Mouse (Mus musculus) lung, embryonic 16.5 days (tissue): ENCODE results near the gene Olfr95. TPM values are rescaled to one million over a fixed set of nuclear protein-coding genes. Genes with fewer than 3 reads are reported as not detected.

Experiments
- ATAC-seq: fragments of 200-750 bp; cut with Nextera tagmentation; 2 replicates; pipeline ENCODE4 v1.8.0; 2017; ENCODE audit warnings: low read depth, mild to moderate bottlenecking, moderate library complexity
- H3K27ac ChIP-seq: fragments of 300-500 bp; sonication (generic); 2 replicates; pipeline ENCODE4 v1.5.1; 2014; ENCODE audit warnings: mild to moderate bottlenecking, control low read depth, low read length
- H3K27me3 ChIP-seq: fragments of 300-500 bp; sonication (generic); 2 replicates; pipeline ENCODE4 v1.6.1; 2014; ENCODE audit warnings: low read depth, low read length, mixed read lengths; ENCODE audit not compliant: control insufficient read depth, insufficient read depth
- H3K36me3 ChIP-seq: fragments of 300-500 bp; sonication (generic); 2 replicates; pipeline ENCODE4 v1.6.1; 2014; ENCODE audit warnings: low read length; ENCODE audit not compliant: control insufficient read depth, insufficient read depth
- H3K4me1 ChIP-seq: fragments of 300-500 bp; sonication (generic); replicated peaks from 2 replicates; pipeline ENCODE4 v1.6.1; 2014; ENCODE audit warnings: low read length, mixed read lengths; ENCODE audit not compliant: control insufficient read depth, insufficient read depth
- H3K4me2 ChIP-seq: fragments of 300-500 bp; sonication (generic); 2 replicates; pipeline ENCODE4 v1.6.1; 2014; ENCODE audit warnings: low read depth, low read length, control low read depth
- H3K4me3 ChIP-seq: fragments of 300-500 bp; sonication (generic); 2 replicates; pipeline ENCODE4 v1.5.1; 2014; ENCODE audit warnings: mild to moderate bottlenecking, low read length, control low read depth
- H3K9ac ChIP-seq: fragments of 300-500 bp; sonication (generic); 2 replicates; pipeline ENCODE4 v1.6.1; 2014; ENCODE audit warnings: low read length, control low read depth
- H3K9me3 ChIP-seq: fragments of 300-500 bp; sonication (generic); 2 replicates; pipeline ENCODE4 v1.6.1; 2016; ENCODE audit warnings: low read length; ENCODE audit not compliant: control insufficient read depth
- WGBS: fragments of 180-500 bp; shearing (Covaris S2); extraction: QIAGEN DNeasy Blood & Tissue Kit; methylation state at CpG from one replicate; pipeline ENCODE4 v1.1.7; 2014; 5-methylcytosine and 5-hydroxymethylcytosine counted together
- polyA plus RNA-seq: library from polyadenylated mRNA; unstranded; fragments of >200 nt; fragmentation: Nextera tagmentation; extraction: Ambion mirVana; gene quantifications from 2 replicates; pipeline ENCODE4 v1.2.1, GENCODE M21; 2015

Gene Olfr95
- polyA plus RNA-seq, 1 experiment from 2014 or later = not detected

- no peak overlapping the region for H3K27ac ChIP-seq
- ATAC-seq = no peak
- H3K4me2 ChIP-seq = no peak overlapping the region
- H3K9ac ChIP-seq = no peak overlapping the region
- no peak overlapping the region for H3K4me3 ChIP-seq
- no peaks in the 10 kb centered on the region for H3K36me3 ChIP-seq
- H3K9me3 ChIP-seq = no peaks in the 10 kb centered on the region
- WGBS = 25% methylated on average over 2 of the region's 2 CpGs
- peaks cover 4% of the 10 kb centered on the region; the same call in 1 of the 2 replicates for H3K27me3 ChIP-seq
- H3K4me1 ChIP-seq = no peaks in the 10 kb centered on the region
Observed at GRCm38 (mm10) chr17:37190711-37191110, 22.2 kb downstream of the Olfr95 start.

GRCm38 (mm10) chr17:37185474-37185873 lies 27.4 kb downstream of the Olfr95 start:
- WGBS = 25% methylated on average over 6 of the region's 6 CpGs
- H3K4me2 ChIP-seq = no peak overlapping the region
- no peak overlapping the region for H3K4me3 ChIP-seq
- H3K27ac ChIP-seq = no peak overlapping the region
- no peaks in the 10 kb centered on the region for H3K27me3 ChIP-seq
- no peak overlapping the region for H3K9ac ChIP-seq
- no peaks in the 10 kb centered on the region for H3K36me3 ChIP-seq
- no peaks in the 10 kb centered on the region for H3K9me3 ChIP-seq
- H3K4me1 ChIP-seq = no peaks in the 10 kb centered on the region
- no peak for ATAC-seq

DNA sequence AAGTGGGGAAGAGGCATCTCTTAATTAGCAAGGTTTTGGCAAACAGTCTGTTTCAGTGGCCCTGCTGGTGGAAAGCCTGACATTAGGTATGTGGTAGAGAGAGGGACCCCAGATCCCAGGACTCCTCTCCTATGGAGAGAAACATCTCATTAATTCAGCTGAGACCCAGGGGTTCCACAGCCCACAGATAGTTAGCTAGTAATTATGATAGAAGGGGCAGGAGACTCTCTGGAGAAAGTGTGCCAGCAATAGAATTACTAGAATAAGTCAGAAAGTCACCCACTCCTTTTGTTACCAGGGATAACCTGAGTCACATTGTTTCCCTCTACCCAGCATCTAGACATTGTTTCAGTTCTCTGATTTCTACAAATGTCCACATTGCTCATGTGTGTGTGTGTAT lies 51.5 kb downstream of the Olfr95 start, which contains the start of gene Olfr93:
Gene Olfr93, minus strand, starts transcription at position 101 of the 400 bp plus-strand sequence.
- H3K4me3 ChIP-seq = no peak within 1 kb of the TSS
- no peak for ATAC-seq
- H3K27me3 ChIP-seq = no peaks in the 10 kb centered on the region
- H3K27ac ChIP-seq = no peak within 1 kb of the TSS
- no peak within 1 kb of the TSS for H3K9ac ChIP-seq
- no peak within 1 kb of the TSS for H3K4me2 ChIP-seq
- H3K36me3 ChIP-seq = no peaks in the 10 kb centered on the region
- no peaks in the 10 kb centered on the region for H3K9me3 ChIP-seq
- H3K4me1 ChIP-seq = no peaks in the 10 kb centered on the region

Other genes starting within 250 kb of the Olfr95 start
- not detected in 2 replicates for gene 2410137M14Rik, start 231.9 kb downstream of the Olfr95 start, polyA plus RNA-seq
- gene H2-M5, start 223.6 kb downstream of the Olfr95 start, polyA plus RNA-seq = 0.33 and 0.38 TPM in 2 replicates
- 70.1 and 73.4 TPM in 2 replicates for gene Zfp57, start 212.0 kb downstream of the Olfr95 start, polyA plus RNA-seq
- gene Mog, start 189.7 kb downstream of the Olfr95 start, polyA plus RNA-seq = 0.11 TPM in 1 of 2 replicates, not detected in the other
- 5.6 and 7.3 TPM in 2 replicates for gene Gabbr1, start 167.2 kb downstream of the Olfr95 start, polyA plus RNA-seq
- not detected in 2 replicates for gene Olfr90, start 124.6 kb downstream of the Olfr95 start, polyA plus RNA-seq
- gene Olfr91, start 114.8 kb downstream of the Olfr95 start, polyA plus RNA-seq = not detected in 2 replicates
- not detected in 2 replicates for gene Olfr92, start 93.0 kb downstream of the Olfr95 start, polyA plus RNA-seq
- gene Olfr93, start 51.6 kb downstream of the Olfr95 start, polyA plus RNA-seq = not detected in 2 replicates
- gene Ubd, start 19.2 kb downstream of the Olfr95 start, polyA plus RNA-seq = 0.28 and 1.1 TPM in 2 replicates
- gene Olfr94, start 12.1 kb downstream of the Olfr95 start, polyA plus RNA-seq = not detected in 2 replicates
- gene Olfr96, start 7.0 kb upstream of the Olfr95 start, polyA plus RNA-seq = not detected in 2 replicates
- not detected in 2 replicates for gene Olfr97, start 24.2 kb upstream of the Olfr95 start, polyA plus RNA-seq
- gene Olfr98, start 50.6 kb upstream of the Olfr95 start, polyA plus RNA-seq = not detected in 2 replicates
- gene H2-M3, start 57.1 kb upstream of the Olfr95 start, polyA plus RNA-seq = 2.3 and 3.1 TPM in 2 replicates
- not detected in 2 replicates for gene Olfr99, start 70.3 kb upstream of the Olfr95 start, polyA plus RNA-seq
- not detected in 2 replicates for gene Olfr101, start 91.2 kb upstream of the Olfr95 start, polyA plus RNA-seq
- not detected in 2 replicates for gene Olfr102, start 103.9 kb upstream of the Olfr95 start, polyA plus RNA-seq
- gene Olfr103, start 126.6 kb upstream of the Olfr95 start, polyA plus RNA-seq = not detected in 2 replicates
- gene Olfr104-ps, start 146.5 kb upstream of the Olfr95 start, polyA plus RNA-seq = not detected in 2 replicates
- not detected in 2 replicates for gene Olfr105-ps, start 165.9 kb upstream of the Olfr95 start, polyA plus RNA-seq
- not detected in 2 replicates for gene Olfr106-ps, start 177.3 kb upstream of the Olfr95 start, polyA plus RNA-seq
- gene Olfr107, start 186.1 kb upstream of the Olfr95 start, polyA plus RNA-seq = not detected in 2 replicates
- gene Olfr108, start 232.4 kb upstream of the Olfr95 start, polyA plus RNA-seq = not detected in 2 replicates
- gene Olfr109, start 245.8 kb upstream of the Olfr95 start, polyA plus RNA-seq = not detected in 2 replicates